Mouse (Mus musculus) small intestine, adult 2 months (tissue): ENCODE measurements at regions not wholly inside any gene's neighbourhood (a gene's known extent, or its start where the extent isn't known, plus 50 kb on each side); places are given as distances from the start of the nearest gene placed in this dataset.

Experiments used
- H3K27ac ChIP-seq: fragments of 200-500 bp; 2 replicates; pipeline ENCODE4 v1.5.1; 2012; ENCODE audit warnings: low read depth, low read length, control low read depth, inconsistent platforms; ENCODE audit not compliant: insufficient read depth
- H3K27me3 ChIP-seq: fragments of 200-500 bp; 2 replicates; pipeline ENCODE4 v1.6.1; 2012; ENCODE audit warnings: mild to moderate bottlenecking, moderate library complexity, low read length, inconsistent platforms; ENCODE audit not compliant: control insufficient read depth, insufficient read depth
- H3K36me3 ChIP-seq: fragments of 200-500 bp; 2 replicates; pipeline ENCODE4 v1.6.1; 2012; ENCODE audit warnings: mild to moderate bottlenecking, low read length, control low read depth, inconsistent platforms; ENCODE audit not compliant: control insufficient read depth, insufficient read depth
- H3K4me1 ChIP-seq: fragments of 200-500 bp; 2 replicates; pipeline ENCODE4 v1.6.1; 2012; ENCODE audit warnings: low read length, inconsistent platforms, mixed read lengths; ENCODE audit not compliant: control insufficient read depth, insufficient read depth, insufficient read length
- H3K4me3 ChIP-seq: fragments of 200-500 bp; 2 replicates; pipeline ENCODE4 v1.5.1; 2012; ENCODE audit warnings: low read depth, mild to moderate bottlenecking, control low read depth, inconsistent platforms, low read length, moderate library complexity
- CTCF ChIP-seq: fragments of 200-500 bp; IDR thresholded peaks from 2 replicates; pipeline ENCODE4 v1.5.1; 2012; ENCODE audit warnings: low read depth, mild to moderate bottlenecking, control low read depth, inconsistent platforms, low read length, moderate library complexity, mixed read lengths; ENCODE audit not compliant: insufficient replicate concordance, insufficient read length; ENCODE audit errors: extremely low read depth
- POLR2A ChIP-seq: fragments of 200-500 bp; IDR thresholded peaks from 2 replicates; pipeline ENCODE4 v1.6.1; 2012; ENCODE audit warnings: low read depth, mild to moderate bottlenecking, control low read depth, inconsistent platforms, low read length, moderate library complexity
- WGBS: fragments of 180-500 bp; shearing (Covaris S2); methylation state at CpG from one replicate; pipeline ENCODE4 v1.1.7; 2018; 5-methylcytosine and 5-hydroxymethylcytosine counted together

- 26% methylated on average over 7 of the region's 7 CpGs for WGBS
- H3K27ac ChIP-seq = no peak overlapping the region
- H3K4me1 ChIP-seq = 0 out of 2 replicates have a peak, but pooled peaks cover 2% of the 10 kb centered on the region
Observed at GRCm38 (mm10) chr17:51321868-51322267, 142.7 kb upstream of the Tbc1d5 start.

GRCm38 (mm10) chr17:51321025-51321424 is 141.9 kb upstream of the Tbc1d5 start:
- no peak overlapping the region for H3K27ac ChIP-seq
- H3K4me1 ChIP-seq = 0 out of 2 replicates have a peak, but pooled peaks cover 2% of the 10 kb centered on the region
- TF ChIP-seq POLR2A (no peak), CTCF (no peak)
- H3K4me3 ChIP-seq = no peak overlapping the region
- WGBS = 83% methylated on average over 5 of the region's 5 CpGs
- no peaks in the 10 kb centered on the region for H3K36me3 ChIP-seq
- no peaks in the 10 kb centered on the region; the same call in 1 of the 2 replicates for H3K27me3 ChIP-seq

More at GRCm38 (mm10) chr17:51321868-51322267, 142.7 kb upstream of the Tbc1d5 start:
- H3K27me3 ChIP-seq = no peaks in the 10 kb centered on the region; the same call in 1 of the 2 replicates
- TF ChIP-seq POLR2A (no peak), CTCF (no peak)
- H3K4me3 ChIP-seq = 0 out of 2 replicates have a peak overlapping the region, but pooled peaks have one; percentile 32
- no peaks in the 10 kb centered on the region for H3K36me3 ChIP-seq

GRCm38 (mm10) chr17:51304964-51305363 is 125.8 kb upstream of the Tbc1d5 start:
- no peaks in the 10 kb centered on the region for H3K27me3 ChIP-seq
- TF ChIP-seq POLR2A = no peak
- TF ChIP-seq CTCF = no peak
- H3K36me3 ChIP-seq = no peaks in the 10 kb centered on the region
- H3K4me1 ChIP-seq = no peaks in the 10 kb centered on the region
- 43% methylated on average over 14 of the region's 14 CpGs for WGBS
- H3K4me3 ChIP-seq = no peak overlapping the region
- H3K27ac ChIP-seq = no peak overlapping the region

GRCm38 (mm10) chr17:51290741-51291140 is 111.6 kb upstream of the Tbc1d5 start:
- Histone ChIP-seq H3K36me3 (no peaks in the 10 kb centered on the region), H3K4me1 (no peaks in the 10 kb centered on the region), H3K27me3 (no peaks in the 10 kb centered on the region), H3K27ac (no peak overlapping the region), H3K4me3 (no peak overlapping the region)
- WGBS = 85% methylated on average over 1 of the region's 1 CpGs
- no peak for TF ChIP-seq POLR2A
- no peak for TF ChIP-seq CTCF

- H3K36me3 ChIP-seq = no peaks in the 10 kb centered on the region
- WGBS = 67% methylated on average over 7 of the region's 7 CpGs
- H3K4me3 ChIP-seq = no peak overlapping the region
- no peak for TF ChIP-seq POLR2A
- TF ChIP-seq CTCF = peak; percentile 61; the same call in 1 of the 2 replicates
- no peak overlapping the region for H3K27ac ChIP-seq
- H3K27me3 ChIP-seq = no peaks in the 10 kb centered on the region
- H3K4me1 ChIP-seq = no peaks in the 10 kb centered on the region
Observed at GRCm38 (mm10) chr17:51288751-51289150, 109.6 kb upstream of the Tbc1d5 start.

- Histone ChIP-seq H3K4me3 (no peak overlapping the region), H3K4me1 (no peaks in the 10 kb centered on the region), H3K36me3 (no peaks in the 10 kb centered on the region), H3K27ac (no peak overlapping the region), H3K27me3 (no peaks in the 10 kb centered on the region)
- no peak for TF ChIP-seq CTCF
- no peak for TF ChIP-seq POLR2A
- 72% methylated on average over 8 of the region's 8 CpGs for WGBS
Observed at GRCm38 (mm10) chr17:51287878-51288277, 108.7 kb upstream of the Tbc1d5 start.

- 76% methylated on average over 5 of the region's 5 CpGs for WGBS
- TF ChIP-seq POLR2A (no peak), CTCF (no peak)
- H3K27ac ChIP-seq = no peak overlapping the region
- H3K4me3 ChIP-seq = no peak overlapping the region
- H3K27me3 ChIP-seq = no peaks in the 10 kb centered on the region
- H3K4me1 ChIP-seq = no peaks in the 10 kb centered on the region
- no peaks in the 10 kb centered on the region for H3K36me3 ChIP-seq
Observed at GRCm38 (mm10) chr17:51285362-51285761, 106.2 kb upstream of the Tbc1d5 start.

GRCm38 (mm10) chr17:51278771-51279170 is 99.6 kb upstream of the Tbc1d5 start:
- H3K36me3 ChIP-seq = no peaks in the 10 kb centered on the region
- WGBS = 68% methylated on average over 7 of the region's 7 CpGs
- H3K27ac ChIP-seq = no peak overlapping the region
- H3K4me3 ChIP-seq = no peak overlapping the region
- H3K27me3 ChIP-seq = no peaks in the 10 kb centered on the region
- no peak for TF ChIP-seq CTCF
- TF ChIP-seq POLR2A = no peak
- H3K4me1 ChIP-seq = no peaks in the 10 kb centered on the region
